Mouse (Mus musculus) heart, postnatal 0 days (tissue): ENCODE measurements at regions not wholly inside any gene's neighbourhood (a gene's known extent, or its start where the extent isn't known, plus 50 kb on each side); places are given as distances from the start of the nearest gene placed in this dataset.

Experiments used
- CTCF ChIP-seq: IDR thresholded peaks from 2 replicates; pipeline ENCODE4 v1.5.1; 2016; ENCODE audit warnings: antibody characterized with exemption, control low read depth, low read depth
- EP300 ChIP-seq: IDR thresholded peaks from 2 replicates; pipeline ENCODE4 v1.6.1; 2016; ENCODE audit warnings: antibody characterized with exemption, low read depth

DNA sequence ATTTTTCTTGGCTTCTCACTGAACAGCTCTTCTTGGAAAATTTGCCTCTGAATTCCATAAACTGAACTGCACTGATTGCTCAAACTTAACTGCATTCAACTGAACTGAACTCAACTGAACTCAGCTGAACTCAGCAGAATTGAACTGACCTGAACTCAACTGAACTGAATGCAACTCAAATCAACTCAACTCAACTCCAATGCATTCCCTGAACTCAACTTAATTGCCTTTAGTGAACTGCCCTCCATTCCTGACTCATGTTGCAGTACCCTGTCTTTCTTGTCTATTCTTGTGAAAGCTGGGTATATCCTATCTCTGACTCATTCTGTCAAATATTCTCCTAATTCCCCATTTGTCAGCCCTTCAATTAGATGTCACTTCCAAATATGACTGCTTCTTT, 58.0 kb upstream of the Fam84a start:
- TF ChIP-seq CTCF (no peak), EP300 (no peak)
